In the genomic region with DNA sequence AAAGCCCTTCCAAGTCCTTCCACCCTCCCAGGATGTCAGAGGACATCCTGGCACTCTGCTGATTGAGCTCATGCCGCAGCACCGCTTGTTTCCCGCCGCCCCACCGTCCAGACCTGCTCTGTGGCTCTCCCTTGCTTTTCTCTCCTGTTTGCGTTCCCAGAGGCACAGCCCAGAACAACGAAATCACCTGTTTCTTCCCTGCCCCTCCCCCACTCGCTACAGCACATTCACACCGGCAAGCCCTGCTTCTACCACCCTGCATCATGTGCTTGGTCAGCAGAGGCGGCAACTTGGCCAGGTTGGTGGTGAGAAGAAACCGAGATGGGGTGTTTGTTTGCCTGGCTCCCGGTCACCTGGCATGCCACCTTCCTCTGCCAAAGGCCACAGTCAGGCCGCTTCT, we compare ENCODE assay signal across 9 mouse cellular contexts. TPM values are rescaled to one million over a fixed set of nuclear protein-coding genes. Genes with fewer than 3 reads are reported as not detected.
DNase-seq lines count a peak whose midpoint lies in the region; ATAC-seq and TF ChIP-seq lines count a peak whose summit lies in the region.
"Had no signal": no experiment of that assay in that cellular context is flagged by ENCODE, and none has a peak within 500 bp of the region (broad histone marks: within the 10 kb centered on the region; RNA-seq: fewer than 3 reads in every experiment).

No protein-coding gene starts in this region.

- H3K4me2 ChIP-seq in kidney, embryonic 14.5 days (replicated peaks; ENCODE audit: low read depth, low read length): no peak overlapping the region
- H3K4me2 ChIP-seq in stomach, postnatal 0 days (replicated peaks; ENCODE audit: low read depth): no peak overlapping the region; the same call in 1 of the 2 replicates
- H3K4me2 ChIP-seq: neural tube, embryonic 12.5 days had no signal

- H3K27me3 ChIP-seq in kidney, embryonic 14.5 days (ENCODE audit: control insufficient read depth, insufficient read depth, low read length): no peaks in the 10 kb centered on the region
- H3K27me3 ChIP-seq in stomach, postnatal 0 days (ENCODE audit: control insufficient read depth, insufficient read depth, low read length): no peaks in the 10 kb centered on the region
- H3K27me3 ChIP-seq: neural tube, embryonic 12.5 days had no signal

- DNase-seq in kidney, adult 18-20 months: peak; percentile 64
- peak; percentile 50 for DNase-seq in gastrocnemius, postnatal 10 days
- DNase-seq in kidney, postnatal 25 days: peak; percentile 73 to 83
- peak; percentile 79 for DNase-seq in stomach, postnatal 0 days (ENCODE audit: low spot score)
- no peak for DNase-seq in right cerebral cortex, postnatal 4 days
- no peak for DNase-seq in layer of hippocampus, adult 11-12 months (ENCODE audit: low spot score)
- DNase-seq: heart, postnatal 4 days had no signal

- no peak overlapping the region for H3K4me3 ChIP-seq in kidney, embryonic 14.5 days (ENCODE audit: low read length)
- H3K4me3 ChIP-seq in stomach, postnatal 0 days (ENCODE audit: low read depth, low read length): no peak overlapping the region
- H3K4me3 ChIP-seq: neural tube, embryonic 12.5 days had no signal

- no peak for TF ChIP-seq CTCF in stomach, postnatal 0 days (IDR thresholded peaks at IDR 0.05; ENCODE audit: low read depth)

- no peak overlapping the region for H3K27ac ChIP-seq in kidney, embryonic 14.5 days (ENCODE audit: low read depth, low read length)
- peak overlapping the region; percentile 45; the same call in 1 of the 2 replicates for H3K27ac ChIP-seq in stomach, postnatal 0 days (replicated peaks)
- H3K27ac ChIP-seq: neural tube, embryonic 12.5 days had no signal

- no peaks in the 10 kb centered on the region for H3K9me3 ChIP-seq in kidney, embryonic 14.5 days (ENCODE audit: control insufficient read depth, low read length)
- no peaks in the 10 kb centered on the region for H3K9me3 ChIP-seq in stomach, postnatal 0 days (ENCODE audit: control insufficient read depth, low read length)
- H3K9me3 ChIP-seq: neural tube, embryonic 12.5 days had no signal

- ATAC-seq in kidney, embryonic 14.5 days (ENCODE audit: low FRiP score, low TSS enrichment): no peak
- ATAC-seq in stomach, postnatal 0 days (ENCODE audit: low FRiP score, low TSS enrichment): peak; percentile 71

- no peak for TF ChIP-seq EP300 in stomach, postnatal 0 days (optimal IDR thresholded peaks at IDR 0.05)

- no peaks in the 10 kb centered on the region for H3K36me3 ChIP-seq in kidney, embryonic 14.5 days (ENCODE audit: control insufficient read depth, insufficient read depth, low read length)
- no peaks in the 10 kb centered on the region for H3K36me3 ChIP-seq in stomach, postnatal 0 days (ENCODE audit: control insufficient read depth, insufficient read depth, low read length)
- H3K36me3 ChIP-seq: neural tube, embryonic 12.5 days had no signal

- H3K4me1 ChIP-seq in kidney, embryonic 14.5 days (ENCODE audit: control insufficient read depth, insufficient read depth, low read length): no peaks in the 10 kb centered on the region
- H3K4me1 ChIP-seq in stomach, postnatal 0 days (replicated peaks; ENCODE audit: control insufficient read depth, insufficient read depth): no peaks in the 10 kb centered on the region
- H3K4me1 ChIP-seq: neural tube, embryonic 12.5 days had no signal

- no peak overlapping the region for H3K9ac ChIP-seq in kidney, embryonic 14.5 days (ENCODE audit: low read depth, low read length)
- H3K9ac ChIP-seq in stomach, postnatal 0 days (ENCODE audit: low read length): no peak overlapping the region
- H3K9ac ChIP-seq: neural tube, embryonic 12.5 days had no signal

- 26% methylated on average over 13 of the region's 13 CpGs for WGBS in kidney, embryonic 14.5 days
- 27% methylated on average over 13 of the region's 13 CpGs for WGBS in stomach, postnatal 0 days

RNA-seq across cellular contexts. Expression of a gene that starts 13.9 kb away (rescaled TPM):
- polyA plus RNA-seq in kidney, embryonic 14.5 days (2014; fragmentation: Nextera tagmentation; extraction: Ambion mirVana): 54.7 and 55.0 TPM in 2 replicates
- 10 to 100 TPM; 38.9 to 40.5 TPM for total RNA-seq in gastrocnemius, postnatal 10 days (2021)
- polyA plus RNA-seq in stomach, postnatal 0 days (2015; fragmentation: Nextera tagmentation; extraction: Ambion mirVana): 20.3 and 23.8 TPM in 2 replicates

RNA-seq across cellular contexts. Expression of a gene that starts 55.9 kb away (rescaled TPM):
- polyA plus RNA-seq in kidney, embryonic 14.5 days (2014; fragmentation: Nextera tagmentation; extraction: Ambion mirVana): 72.4 and 136 TPM in 2 replicates
- total RNA-seq in gastrocnemius, postnatal 10 days (2021): 10 to 100 TPM; 30.6 to 35.2 TPM
- 61.9 TPM in 2 replicates for polyA plus RNA-seq in stomach, postnatal 0 days (2015; fragmentation: Nextera tagmentation; extraction: Ambion mirVana)

Comparison
In these comparisons a context has a peak if more than half of its experiments do, and no peak if none do; other contexts are left out.
1. DNase-seq: peak in kidney, adult 18-20 months (single experiment), gastrocnemius, postnatal 10 days (single experiment), kidney, postnatal 25 days (2 of 2) and stomach, postnatal 0 days (single experiment); none in right cerebral cortex, postnatal 4 days (single experiment) and layer of hippocampus, adult 11-12 months (single experiment).